Mouse (Mus musculus): Measurements from ENCODE around the gene Il2. TPM values are rescaled to one million over a fixed set of nuclear protein-coding genes. Genes with fewer than 3 reads are reported as not detected.
A peak's percentile ranks its signal among the peaks of the same experiment; 100 is the strongest.

Il2 gene
- polyA plus RNA-seq, 1 experiment from 2014 or later, result 0.62 TPM

DNA sequence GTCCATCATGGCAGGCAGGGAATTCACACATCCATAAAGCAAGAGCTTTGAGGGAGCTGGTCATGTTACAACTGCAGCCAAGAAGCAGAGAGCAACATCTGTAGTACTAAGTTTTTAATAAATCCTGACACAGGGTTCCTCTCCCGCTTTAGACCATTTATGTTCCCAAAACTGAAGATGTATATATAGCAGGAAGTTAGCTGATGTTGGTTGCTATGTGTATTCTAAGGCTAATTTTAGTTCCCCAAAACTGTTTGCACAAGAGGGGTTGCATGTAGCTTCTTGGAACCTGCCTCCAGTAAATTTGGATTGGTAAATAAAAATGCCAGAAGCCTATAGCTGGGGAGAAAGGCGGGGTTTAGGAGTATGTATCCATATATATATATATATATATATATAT, 16.1 kb upstream of the Il2 start:
- ATAC-seq (replicated peaks), result no peak
- Histone ChIP-seq H3K9me3 (no peaks in the 10 kb centered on the region), H3K36me3 (no peaks in the 10 kb centered on the region), H3K4me2 (replicated peaks) (no peak overlapping the region), H3K27ac (replicated peaks) (no peak overlapping the region), H3K4me1 (no peaks in the 10 kb centered on the region), H3K27me3 (no peaks in the 10 kb centered on the region), H3K9ac (replicated peaks) (no peak overlapping the region), H3K4me3 (no peak overlapping the region)
- 88% methylated on average over 2 of the region's 2 CpGs for WGBS

DNA sequence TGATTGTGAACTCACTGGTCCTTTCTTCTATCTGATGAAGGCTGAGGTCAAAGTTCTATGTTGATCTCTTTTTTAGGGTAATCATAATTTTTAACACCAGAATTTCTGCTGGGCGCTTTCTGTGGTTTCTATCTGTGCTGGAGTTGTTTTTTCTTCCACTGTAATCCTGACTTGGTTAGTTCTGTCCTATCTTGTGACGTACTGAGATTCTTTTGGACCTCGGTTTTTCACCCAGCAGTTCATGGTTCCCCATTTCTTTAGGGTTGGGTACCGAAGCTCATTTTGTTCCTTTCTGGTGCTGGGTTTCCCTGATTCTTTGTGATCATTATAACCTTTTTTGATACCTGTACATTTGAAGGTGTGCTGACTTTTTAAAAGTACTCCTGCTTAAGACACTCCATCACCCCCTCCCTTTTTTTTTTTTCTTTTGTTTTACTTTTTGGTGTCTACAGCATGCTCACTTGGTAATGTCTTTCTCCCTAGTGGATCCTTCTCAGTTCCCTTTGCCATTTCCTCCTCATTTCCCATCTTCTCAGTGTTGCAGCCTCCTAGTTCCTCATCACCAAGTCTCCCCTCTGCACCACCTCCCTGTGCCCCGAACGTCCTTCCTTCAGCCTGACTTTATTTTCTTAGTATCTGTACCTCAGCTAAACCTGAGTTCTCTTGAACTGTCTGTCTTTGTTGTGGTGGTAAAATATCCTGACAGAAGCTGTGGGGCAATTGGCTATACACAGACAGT, 14.6 kb upstream of the Il2 start:
- Histone ChIP-seq H3K27ac (replicated peaks) (no peak overlapping the region), H3K4me2 (replicated peaks) (no peak overlapping the region), H3K9ac (replicated peaks) (no peak overlapping the region), H3K4me3 (no peak overlapping the region), H3K27me3 (no peaks in the 10 kb centered on the region), H3K36me3 (no peaks in the 10 kb centered on the region), H3K4me1 (no peaks in the 10 kb centered on the region), H3K9me3 (no peaks in the 10 kb centered on the region)
- WGBS, result 94% methylated on average over 6 of the region's 6 CpGs
- no peak for ATAC-seq (replicated peaks)

DNA sequence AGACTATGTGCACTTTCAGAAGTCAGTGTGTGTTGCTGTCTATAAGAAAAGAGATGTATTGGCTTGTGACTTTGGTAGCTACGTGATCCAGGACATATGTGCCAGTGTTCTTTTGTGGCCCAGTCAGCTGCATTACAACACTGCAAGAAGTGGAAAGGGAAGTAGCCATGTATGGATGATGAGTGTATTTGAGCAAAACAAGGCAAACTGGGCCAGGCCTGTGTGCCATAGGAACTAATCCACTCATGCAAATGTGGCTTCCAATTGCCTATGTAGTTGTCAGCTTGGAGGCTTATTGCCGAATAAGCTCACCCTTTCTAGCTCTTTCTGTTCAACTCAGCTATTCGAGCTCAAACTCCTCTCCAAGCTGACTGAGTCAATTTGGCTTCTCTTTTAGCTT, 13.4 kb upstream of the Il2 start:
- no peak for ATAC-seq (replicated peaks)
- Histone ChIP-seq H3K4me3 (no peak overlapping the region), H3K4me2 (replicated peaks) (no peak overlapping the region), H3K4me1 (no peaks in the 10 kb centered on the region), H3K27me3 (no peaks in the 10 kb centered on the region), H3K36me3 (no peaks in the 10 kb centered on the region), H3K27ac (replicated peaks) (no peak overlapping the region), H3K9me3 (no peaks in the 10 kb centered on the region), H3K9ac (replicated peaks) (no peak overlapping the region)
- WGBS, result 75% methylated on average over 3 of the region's 3 CpGs

DNA sequence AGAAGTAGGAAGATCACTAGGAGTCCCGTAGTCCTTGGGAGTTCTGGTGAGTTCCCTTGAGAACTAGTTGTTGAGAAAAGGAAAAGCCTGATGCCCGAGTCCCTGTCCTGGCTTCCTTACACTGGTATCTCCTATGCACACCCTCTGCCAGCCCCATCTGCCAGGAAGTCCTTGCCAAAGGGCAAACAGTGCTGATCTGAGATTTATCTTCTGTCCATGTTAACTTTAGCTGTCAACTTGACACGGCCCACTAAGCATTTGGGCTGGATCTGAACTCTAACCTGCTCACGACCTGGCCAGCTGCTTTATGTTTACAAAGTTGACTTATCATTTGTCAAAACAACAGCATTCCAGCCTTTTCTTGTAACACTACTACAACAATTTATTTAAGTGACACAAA, 11.5 kb upstream of the Il2 start:
- Histone ChIP-seq H3K27ac (replicated peaks) (no peak overlapping the region), H3K27me3 (no peaks in the 10 kb centered on the region), H3K36me3 (no peaks in the 10 kb centered on the region), H3K9me3 (no peaks in the 10 kb centered on the region), H3K4me2 (replicated peaks) (no peak overlapping the region), H3K4me1 (no peaks in the 10 kb centered on the region), H3K9ac (replicated peaks) (no peak overlapping the region), H3K4me3 (no peak overlapping the region)
- WGBS, result 84% methylated on average over 4 of the region's 4 CpGs
- ATAC-seq (replicated peaks), result no peak

DNA sequence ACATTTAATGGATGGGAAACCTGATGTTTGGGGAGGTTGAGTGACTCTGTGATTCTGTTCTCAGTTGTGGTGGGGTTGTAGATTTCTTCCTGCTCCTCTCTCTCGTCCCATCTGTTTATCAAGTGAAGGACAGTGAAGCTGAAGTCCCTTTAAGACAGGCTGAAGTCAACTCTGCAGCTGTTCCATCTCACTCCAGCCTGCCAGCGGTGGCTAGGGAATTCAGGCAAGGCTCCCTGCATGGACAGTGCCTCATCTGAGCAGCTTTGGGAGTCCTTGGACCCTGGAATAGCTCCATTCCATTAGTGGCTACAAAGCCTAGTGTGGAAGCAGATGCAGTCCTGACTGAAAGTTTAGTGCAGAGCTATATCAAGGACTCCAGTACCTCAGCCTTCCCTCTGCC, 3.3 kb upstream of the Il2 start:
- Histone ChIP-seq H3K9ac (replicated peaks) (no peak overlapping the region), H3K4me1 (no peaks in the 10 kb centered on the region), H3K36me3 (no peaks in the 10 kb centered on the region), H3K9me3 (no peaks in the 10 kb centered on the region), H3K4me3 (no peak overlapping the region), H3K27ac (replicated peaks) (no peak overlapping the region), H3K4me2 (replicated peaks) (no peak overlapping the region), H3K27me3 (no peaks in the 10 kb centered on the region)
- WGBS, result 78% methylated on average over 2 of the region's 2 CpGs
- ATAC-seq (replicated peaks), result no peak

DNA sequence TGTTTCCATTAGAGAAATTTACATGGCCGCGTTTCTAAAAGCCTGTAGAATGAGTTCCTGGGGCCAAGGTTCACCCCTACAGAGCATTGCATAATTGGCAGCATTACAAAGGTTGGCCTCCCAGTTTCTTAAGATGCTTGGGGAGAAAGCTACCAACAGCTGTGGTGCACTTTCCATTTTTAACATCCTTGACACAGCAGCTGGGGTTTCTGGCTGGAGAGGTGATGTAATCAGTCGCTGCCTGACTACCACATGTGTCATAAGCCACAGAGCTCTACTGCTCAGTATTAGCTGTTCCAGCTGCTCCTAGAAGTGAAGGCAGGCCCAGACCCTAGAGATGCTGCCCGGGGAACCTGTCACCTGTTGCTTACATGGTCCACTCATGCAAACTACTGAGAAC, 2.5 kb upstream of the Il2 start:
- 65% methylated on average over 4 of the region's 4 CpGs for WGBS
- no peak for ATAC-seq (replicated peaks)
- H3K4me3 ChIP-seq, result no peak overlapping the region
- no peak overlapping the region for H3K9ac ChIP-seq (replicated peaks)
- no peaks in the 10 kb centered on the region for H3K4me1 ChIP-seq
- H3K9me3 ChIP-seq, result no peaks in the 10 kb centered on the region
- H3K4me2 ChIP-seq (replicated peaks), result no peak overlapping the region
- H3K27ac ChIP-seq (replicated peaks), result no peak overlapping the region
- no peaks in the 10 kb centered on the region for H3K27me3 ChIP-seq
- H3K36me3 ChIP-seq, result no peaks in the 10 kb centered on the region

DNA sequence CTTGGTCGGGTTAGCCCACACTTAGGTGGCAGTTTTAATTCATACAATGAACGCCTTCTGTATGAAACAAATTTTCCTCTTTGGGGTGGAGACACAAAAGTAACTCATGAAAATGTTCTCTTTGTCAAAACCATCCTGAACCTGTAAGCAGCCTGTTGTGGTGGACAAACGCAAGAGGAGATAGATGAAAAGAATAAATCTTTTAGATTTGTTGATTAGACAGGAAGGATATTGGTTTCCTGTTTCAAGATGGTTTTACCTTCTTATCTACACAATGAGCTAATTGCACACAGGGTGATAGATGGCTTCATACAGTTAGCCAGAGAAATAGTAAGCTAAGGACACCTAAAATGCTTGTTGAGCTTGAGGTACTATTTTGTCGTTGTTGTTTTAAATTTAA, 403 bp upstream of the Il2 start:
- no peak for ATAC-seq (replicated peaks)
- 83% methylated on average over 4 of the region's 4 CpGs for WGBS
- no peak overlapping the region for H3K4me2 ChIP-seq (replicated peaks)

DNA sequence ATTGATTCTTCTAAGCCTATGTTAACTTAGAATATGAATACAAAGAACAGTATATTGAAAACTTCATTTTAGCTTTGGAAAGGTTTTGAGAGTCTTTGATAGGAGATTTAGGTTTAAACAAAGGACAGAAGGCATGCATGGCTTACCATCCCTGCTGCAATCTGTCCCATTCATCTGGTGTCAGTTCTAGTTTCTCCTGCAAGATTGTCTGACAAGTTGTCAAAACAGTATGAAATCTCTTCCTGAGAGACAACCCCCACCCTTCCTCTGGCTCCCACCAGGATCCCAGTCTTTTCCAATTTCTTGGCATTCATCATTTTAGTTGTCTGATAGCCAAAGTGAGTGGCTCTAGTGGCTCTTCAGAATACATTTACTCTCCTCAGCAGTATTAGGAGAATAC, 35.0 kb downstream of the Il2 start:
- peak; percentile 83 for ATAC-seq (replicated peaks)
- no peak overlapping the region for H3K9ac ChIP-seq (replicated peaks)
- no peak overlapping the region for H3K4me3 ChIP-seq
- no peaks in the 10 kb centered on the region for H3K4me1 ChIP-seq
- no peaks in the 10 kb centered on the region for H3K36me3 ChIP-seq
- no peak overlapping the region for H3K4me2 ChIP-seq (replicated peaks)
- H3K27me3 ChIP-seq, result no peaks in the 10 kb centered on the region
- H3K27ac ChIP-seq (replicated peaks), result peak overlapping the region; percentile 44; the same call in 1 of the 2 replicates
- H3K9me3 ChIP-seq, result no peaks in the 10 kb centered on the region

More for the DNA sequence above, 403 bp upstream of the Il2 start:
- H3K9me3 ChIP-seq, result no peaks in the 10 kb centered on the region
- H3K27me3 ChIP-seq, result no peaks in the 10 kb centered on the region
- H3K9ac ChIP-seq (replicated peaks), result no peak overlapping the region
- H3K4me1 ChIP-seq, result no peaks in the 10 kb centered on the region
- H3K27ac ChIP-seq (replicated peaks), result no peak overlapping the region
- H3K36me3 ChIP-seq, result no peaks in the 10 kb centered on the region
- no peak overlapping the region for H3K4me3 ChIP-seq

DNA sequence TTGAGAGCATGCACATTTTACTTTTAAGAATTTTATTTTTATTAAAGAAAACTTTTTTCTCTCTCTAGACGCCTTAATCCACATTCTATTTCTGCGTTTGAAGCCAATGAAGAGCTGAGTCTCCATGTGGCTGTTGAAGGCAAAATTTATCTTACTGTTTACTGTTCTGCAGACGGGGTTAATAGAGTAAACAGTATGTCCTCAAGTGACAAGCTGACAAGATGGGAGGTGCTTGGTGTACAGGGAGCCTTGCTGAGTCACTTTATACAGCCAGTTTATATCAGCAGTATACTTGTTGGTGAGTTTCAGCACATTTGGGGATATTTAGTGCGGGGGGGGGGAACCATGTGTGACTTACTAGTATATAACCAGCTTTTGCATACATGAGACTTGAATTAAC, 40.9 kb downstream of the Il2 start:
- WGBS, result 88% methylated on average over 4 of the region's 4 CpGs
- H3K4me1 ChIP-seq, result no peaks in the 10 kb centered on the region
- no peaks in the 10 kb centered on the region for H3K36me3 ChIP-seq
- H3K9ac ChIP-seq (replicated peaks), result no peak overlapping the region
- H3K27me3 ChIP-seq, result no peaks in the 10 kb centered on the region
- no peak for ATAC-seq (replicated peaks)
- H3K27ac ChIP-seq (replicated peaks), result no peak overlapping the region
- H3K4me3 ChIP-seq, result no peak overlapping the region
- no peak overlapping the region for H3K4me2 ChIP-seq (replicated peaks)
- H3K9me3 ChIP-seq, result no peaks in the 10 kb centered on the region

DNA sequence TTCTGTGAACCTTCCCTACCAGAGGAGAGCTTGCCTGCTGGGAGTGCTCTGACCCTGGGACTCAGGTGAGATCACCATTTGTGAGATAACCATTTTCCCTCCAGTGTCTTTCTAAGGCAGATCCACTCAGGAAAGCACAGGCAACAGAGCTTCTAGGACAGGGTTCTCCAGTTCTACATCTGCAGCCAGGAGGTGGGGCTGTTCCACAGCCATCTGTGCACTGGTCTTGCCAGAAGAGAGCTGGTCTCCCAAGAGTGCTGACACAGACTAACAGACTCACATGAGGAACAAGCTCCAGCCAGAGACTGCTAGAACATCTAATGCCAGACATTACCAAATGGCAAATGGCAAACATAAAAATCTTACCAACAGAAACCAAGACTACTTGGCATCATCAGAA, 52.5 kb downstream of the Il2 start:
- no peaks in the 10 kb centered on the region for H3K27me3 ChIP-seq
- H3K36me3 ChIP-seq, result no peaks in the 10 kb centered on the region
- H3K4me3 ChIP-seq, result no peak overlapping the region
- H3K4me2 ChIP-seq (replicated peaks), result no peak overlapping the region
- H3K9ac ChIP-seq (replicated peaks), result no peak overlapping the region
- ATAC-seq (replicated peaks), result no peak
- H3K4me1 ChIP-seq, result no peaks in the 10 kb centered on the region
- H3K9me3 ChIP-seq, result 0 out of 2 replicates have a peak, but pooled peaks cover 8% of the 10 kb centered on the region
- no peak overlapping the region for H3K27ac ChIP-seq (replicated peaks)

Other genes with a start within 250 kb of the Il2 start
- gene Adad1, start 62.4 kb downstream of the Il2 start, polyA plus RNA-seq (2015; fragmentation: Nextera tagmentation; extraction: Ambion mirVana), result 0.43 TPM in 1 of 2 replicates, not detected in the other
- not detected in 2 replicates for gene Il21, start 106.7 kb upstream of the Il2 start, polyA plus RNA-seq (2015; fragmentation: Nextera tagmentation; extraction: Ambion mirVana)
- 5.2 and 5.7 TPM in 2 replicates for gene Bbs12, start 186.6 kb upstream of the Il2 start, polyA plus RNA-seq (2015; fragmentation: Nextera tagmentation; extraction: Ambion mirVana)
- 2.0 and 2.1 TPM in 2 replicates for gene Cetn4, start 186.7 kb upstream of the Il2 start, polyA plus RNA-seq (2015; fragmentation: Nextera tagmentation; extraction: Ambion mirVana)
- 0.37 and 0.69 TPM in 2 replicates for gene Fgf2, start 222.4 kb upstream of the Il2 start, polyA plus RNA-seq (2015; fragmentation: Nextera tagmentation; extraction: Ambion mirVana)